Mouse (Mus musculus): ENCODE data around the gene Depdc7. TPM values are rescaled to one million over a fixed set of nuclear protein-coding genes. Genes with fewer than 3 reads are reported as not detected.

Gene Depdc7
- polyA plus RNA-seq, 1 experiment from 2014 or later, result 4.7 TPM

DNA sequence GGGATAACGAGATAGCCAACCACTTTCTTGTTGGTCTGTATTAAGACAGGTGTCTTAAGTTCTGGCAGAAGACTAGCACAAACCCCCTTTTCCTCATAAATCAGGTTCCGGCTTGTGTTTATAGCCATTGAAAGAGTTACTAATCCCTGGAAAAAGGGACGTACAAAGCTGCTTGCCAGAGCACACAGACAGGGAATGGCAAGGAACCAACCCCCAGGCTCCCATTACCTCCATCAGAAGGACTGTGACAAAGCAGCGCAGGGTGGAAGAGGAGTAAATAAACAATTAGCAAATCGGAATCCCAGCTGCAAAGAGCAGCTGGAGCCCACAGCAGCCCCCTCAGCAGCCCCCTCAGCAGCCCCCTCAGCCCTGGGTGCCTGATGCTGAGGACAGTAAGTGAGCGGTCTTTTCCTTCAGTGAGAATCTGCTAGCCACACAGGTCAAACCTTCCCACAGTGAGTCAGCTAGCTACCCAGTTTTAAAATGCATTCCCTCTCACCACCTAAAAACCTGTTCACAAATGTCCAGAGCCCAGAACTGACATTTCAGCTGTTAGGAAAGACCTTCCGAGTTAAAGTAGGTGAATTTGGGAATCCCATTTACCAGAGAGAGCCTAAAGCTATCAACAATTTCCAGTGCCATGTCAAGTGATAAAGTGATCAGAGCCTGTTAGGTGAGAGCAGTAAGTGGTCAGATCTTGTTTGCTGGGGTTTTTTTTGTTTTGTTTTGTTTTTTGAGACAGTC lies 1.5 kb downstream of the Depdc7 start:
- Histone ChIP-seq H3K4me1 (replicated peaks) (peaks cover 17% of the 10 kb centered on the region; the same call in 1 of the 2 replicates), H3K27ac (no peak overlapping the region), H3K4me3 (no peak overlapping the region), H3K4me2 (no peak overlapping the region), H3K9me3 (replicated peaks) (no peaks in the 10 kb centered on the region), H3K27me3 (0 out of 2 replicates have a peak, but pooled peaks cover 3% of the 10 kb centered on the region), H3K9ac (no peak overlapping the region), H3K36me3 (no peaks in the 10 kb centered on the region)
- no peak for ATAC-seq (replicated peaks; ENCODE audit: insufficient number of reproducible peaks, insufficient read depth, low FRiP score, low read depth)
- 60% methylated on average over 7 of the region's 7 CpGs for WGBS

DNA sequence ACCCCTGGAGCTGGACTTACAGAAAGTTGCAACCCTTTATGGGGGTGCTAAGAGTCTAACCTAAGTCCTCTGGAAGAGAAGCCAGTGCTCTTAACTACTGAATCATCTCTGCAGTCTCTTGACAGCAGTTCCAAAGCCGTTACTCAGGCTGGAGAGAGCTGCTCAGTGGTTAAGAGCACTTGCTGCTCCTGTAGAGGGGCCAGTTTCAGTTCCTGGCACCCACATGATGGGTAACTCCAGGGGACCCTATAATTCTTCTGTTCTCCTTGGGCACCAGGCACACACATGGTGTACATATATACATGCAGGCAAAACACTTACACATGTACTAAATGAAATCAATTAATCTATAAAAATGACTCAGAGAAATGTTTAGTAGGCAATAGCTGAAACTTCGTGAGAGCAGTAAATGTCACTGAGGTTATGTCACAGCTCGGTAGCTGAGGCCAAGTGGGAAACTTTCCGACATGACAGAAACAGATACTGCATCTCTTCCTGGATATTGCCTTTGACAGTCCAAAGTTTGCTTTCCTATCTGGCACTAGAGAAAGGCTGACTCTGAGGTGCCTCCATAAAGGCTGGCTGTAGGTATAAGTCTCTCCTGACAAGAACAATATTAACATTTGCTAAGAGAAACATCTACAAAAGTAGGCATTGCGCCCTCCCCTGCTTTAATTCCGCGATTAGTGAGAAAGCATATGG lies 2.3 kb downstream of the Depdc7 start:
- 0 out of 2 replicates have a peak, but pooled peaks cover 3% of the 10 kb centered on the region for H3K27me3 ChIP-seq
- H3K36me3 ChIP-seq, result no peaks in the 10 kb centered on the region
- no peaks in the 10 kb centered on the region for H3K9me3 ChIP-seq (replicated peaks)
- no peak overlapping the region for H3K4me2 ChIP-seq
- H3K4me3 ChIP-seq, result no peak overlapping the region
- no peak for ATAC-seq (replicated peaks; ENCODE audit: insufficient number of reproducible peaks, insufficient read depth, low FRiP score, low read depth)
- H3K27ac ChIP-seq, result no peak overlapping the region
- 64% methylated on average over 7 of the region's 7 CpGs for WGBS
- H3K4me1 ChIP-seq (replicated peaks), result peaks cover 17% of the 10 kb centered on the region; the same call in 1 of the 2 replicates
- no peak overlapping the region for H3K9ac ChIP-seq

DNA sequence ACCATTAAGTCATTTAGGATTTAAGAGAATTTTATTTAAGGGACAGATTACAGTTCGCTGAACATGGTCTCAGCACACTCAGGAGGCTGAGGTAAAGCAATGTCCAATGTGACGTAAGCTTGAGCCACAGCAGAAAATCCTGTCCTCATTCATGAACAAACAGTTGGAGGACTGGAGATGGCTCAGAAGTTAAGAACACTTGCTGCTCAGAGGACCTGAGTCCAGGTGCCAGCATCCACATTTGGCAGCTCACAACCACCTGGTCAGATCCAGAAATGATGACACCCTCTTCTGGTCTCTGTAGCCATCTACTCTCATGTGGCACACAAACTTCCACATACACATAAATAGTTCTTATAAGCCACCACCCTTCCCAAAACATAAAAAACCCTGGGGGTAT lies 3.0 kb downstream of the Depdc7 start:
- Histone ChIP-seq H3K4me3 (no peak overlapping the region), H3K27ac (no peak overlapping the region), H3K27me3 (0 out of 2 replicates have a peak, but pooled peaks cover 3% of the 10 kb centered on the region), H3K4me1 (replicated peaks) (peaks cover 17% of the 10 kb centered on the region; the same call in 1 of the 2 replicates), H3K9me3 (replicated peaks) (no peaks in the 10 kb centered on the region), H3K36me3 (no peaks in the 10 kb centered on the region), H3K4me2 (no peak overlapping the region), H3K9ac (no peak overlapping the region)
- WGBS, result 89% methylated on average over 2 of the region's 2 CpGs
- ATAC-seq (replicated peaks; ENCODE audit: insufficient number of reproducible peaks, insufficient read depth, low FRiP score, low read depth), result no peak

DNA sequence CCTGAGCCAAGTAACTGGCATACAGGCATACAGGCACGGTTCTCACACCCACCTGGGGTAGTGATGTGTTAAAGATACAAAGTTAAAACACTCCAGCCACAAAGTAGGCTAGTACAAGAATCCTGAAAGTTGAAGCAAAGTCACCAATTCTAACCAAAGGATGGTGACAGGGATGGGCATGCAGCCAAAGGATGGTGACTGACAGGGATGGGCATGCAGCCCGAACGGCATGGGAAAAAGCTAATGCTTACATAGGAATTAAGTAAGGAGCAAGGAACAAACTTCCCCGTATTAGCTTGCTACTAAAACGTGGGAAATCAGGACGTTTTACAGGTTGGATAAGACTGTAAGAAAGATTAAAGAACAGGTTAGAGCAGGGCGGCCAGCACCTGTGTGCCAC lies 6.4 kb downstream of the Depdc7 start:
- Histone ChIP-seq H3K4me3 (no peak overlapping the region), H3K36me3 (no peaks in the 10 kb centered on the region), H3K9me3 (replicated peaks) (no peaks in the 10 kb centered on the region), H3K9ac (no peak overlapping the region), H3K4me2 (no peak overlapping the region), H3K27me3 (0 out of 2 replicates have a peak, but pooled peaks cover 2% of the 10 kb centered on the region), H3K27ac (no peak overlapping the region), H3K4me1 (replicated peaks) (0 out of 2 replicates have a peak, but pooled peaks cover 2% of the 10 kb centered on the region)
- no peak for ATAC-seq (replicated peaks; ENCODE audit: insufficient number of reproducible peaks, insufficient read depth, low FRiP score, low read depth)
- WGBS, result 64% methylated on average over 7 of the region's 7 CpGs

DNA sequence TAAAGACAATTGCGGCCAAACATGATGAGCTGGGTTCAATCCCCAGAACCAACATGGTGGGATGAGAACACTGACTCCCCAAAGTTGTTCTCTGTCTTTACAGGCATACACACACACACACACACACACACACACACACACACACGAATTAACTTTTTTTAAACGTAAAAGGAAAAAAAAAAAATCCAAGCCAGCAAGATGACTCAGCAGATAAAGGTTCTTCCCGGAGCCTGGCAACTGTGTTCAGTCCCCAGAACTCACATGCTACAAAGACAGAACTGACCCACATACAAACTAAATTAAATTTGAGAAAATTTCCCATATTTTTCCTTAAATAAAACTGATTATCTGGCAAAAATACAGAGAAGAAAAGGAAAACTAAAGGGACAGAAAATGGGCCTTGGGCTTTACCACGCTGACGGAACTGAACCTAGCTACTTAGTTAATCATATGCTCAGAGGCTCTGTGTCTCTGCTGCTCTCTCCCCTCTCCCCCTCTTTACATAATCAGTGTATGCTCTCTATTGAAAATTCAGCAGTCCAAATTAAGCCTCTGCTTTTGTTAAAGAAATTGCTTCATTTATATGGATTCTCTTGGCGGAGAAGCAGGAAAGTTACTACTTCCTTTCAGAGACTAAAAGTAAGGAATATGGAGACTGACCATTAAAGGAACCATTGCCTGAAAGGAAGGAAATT lies 10.0 kb downstream of the Depdc7 start:
- WGBS, result 69% methylated on average over 7 of the region's 7 CpGs
- no peak for ATAC-seq (replicated peaks; ENCODE audit: insufficient number of reproducible peaks, insufficient read depth, low FRiP score, low read depth)
- Histone ChIP-seq H3K4me1 (replicated peaks) (no peaks in the 10 kb centered on the region), H3K4me3 (no peak overlapping the region), H3K9ac (no peak overlapping the region), H3K4me2 (no peak overlapping the region), H3K27ac (no peak overlapping the region), H3K36me3 (no peaks in the 10 kb centered on the region), H3K9me3 (replicated peaks) (no peaks in the 10 kb centered on the region), H3K27me3 (no peaks in the 10 kb centered on the region)

DNA sequence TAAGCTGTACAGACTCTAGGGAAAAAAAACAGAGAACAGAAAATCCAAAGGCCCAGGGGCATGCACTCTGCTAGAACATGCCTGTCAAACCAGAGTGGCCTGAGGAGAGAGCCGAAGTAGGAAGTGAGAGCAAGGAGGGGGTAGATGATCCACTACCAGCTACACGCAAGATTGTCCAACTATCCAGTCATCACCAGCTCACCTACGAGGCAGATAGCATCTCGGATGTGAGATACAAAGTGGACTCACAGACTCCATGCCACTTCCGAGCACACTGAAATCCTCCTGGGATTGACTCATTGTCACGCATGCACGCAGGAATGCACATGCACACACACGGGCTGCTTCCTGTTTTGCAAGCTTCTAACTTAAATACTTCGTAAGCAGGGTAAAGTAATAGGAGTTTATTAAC lies 10.6 kb downstream of the Depdc7 start:
- Histone ChIP-seq H3K27ac (no peak overlapping the region), H3K36me3 (no peaks in the 10 kb centered on the region), H3K9ac (no peak overlapping the region), H3K4me2 (no peak overlapping the region), H3K4me1 (replicated peaks) (no peaks in the 10 kb centered on the region), H3K4me3 (no peak overlapping the region), H3K9me3 (replicated peaks) (no peaks in the 10 kb centered on the region), H3K27me3 (no peaks in the 10 kb centered on the region)
- ATAC-seq (replicated peaks; ENCODE audit: insufficient number of reproducible peaks, insufficient read depth, low FRiP score, low read depth), result no peak
- 72% methylated on average over 9 of the region's 9 CpGs for WGBS

DNA sequence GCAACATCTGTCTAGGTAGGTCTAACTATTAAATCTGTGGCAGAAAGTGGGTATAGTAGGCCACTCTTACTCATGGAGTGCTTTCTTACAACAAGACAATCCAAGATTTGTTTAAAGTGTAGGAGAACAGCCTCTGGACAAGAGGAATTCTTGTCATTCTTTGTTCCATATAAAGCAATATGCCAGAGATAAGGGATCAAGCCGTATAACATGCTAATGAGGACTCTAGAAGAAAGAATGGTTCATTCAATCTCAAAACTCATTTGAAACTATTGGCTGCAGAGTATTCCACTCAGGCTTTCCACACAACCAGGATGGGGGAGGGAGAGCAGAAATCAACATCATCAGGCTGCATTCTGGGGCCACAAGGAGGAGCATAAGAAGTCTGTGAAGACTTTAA lies 15.3 kb downstream of the Depdc7 start:
- no peaks in the 10 kb centered on the region for H3K27me3 ChIP-seq
- H3K4me3 ChIP-seq, result no peak overlapping the region
- 44% methylated on average over 1 of the region's 1 CpGs for WGBS
- no peaks in the 10 kb centered on the region for H3K36me3 ChIP-seq
- ATAC-seq (replicated peaks; ENCODE audit: insufficient number of reproducible peaks, insufficient read depth, low FRiP score, low read depth), result no peak
- H3K4me2 ChIP-seq, result no peak overlapping the region
- no peak overlapping the region for H3K9ac ChIP-seq
- no peaks in the 10 kb centered on the region for H3K4me1 ChIP-seq (replicated peaks)
- no peak overlapping the region for H3K27ac ChIP-seq
- H3K9me3 ChIP-seq (replicated peaks), result no peaks in the 10 kb centered on the region

DNA sequence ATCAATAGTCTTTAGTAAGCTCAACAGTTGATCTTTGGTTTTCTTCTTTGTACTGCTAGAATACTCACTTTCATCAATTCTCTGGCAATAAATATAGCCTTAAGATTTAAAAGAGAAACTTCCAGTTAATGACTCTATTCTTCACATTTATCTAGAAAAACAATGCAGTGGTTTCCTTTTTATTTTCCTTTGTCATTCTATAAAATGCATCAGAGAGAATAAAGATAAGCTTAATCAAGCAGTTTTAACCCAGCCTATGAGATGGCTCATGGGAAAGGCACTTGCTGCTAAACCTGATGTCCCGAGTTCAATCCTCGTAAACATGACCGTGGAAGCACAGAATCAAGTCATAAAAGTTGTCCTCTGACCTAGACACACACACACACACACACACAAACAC lies 20.7 kb downstream of the Depdc7 start:
- WGBS, result 87% methylated on average over 3 of the region's 3 CpGs
- Histone ChIP-seq H3K4me2 (no peak overlapping the region), H3K36me3 (no peaks in the 10 kb centered on the region), H3K4me1 (replicated peaks) (no peaks in the 10 kb centered on the region), H3K4me3 (no peak overlapping the region), H3K9me3 (replicated peaks) (no peaks in the 10 kb centered on the region), H3K27me3 (no peaks in the 10 kb centered on the region), H3K9ac (no peak overlapping the region), H3K27ac (no peak overlapping the region)
- no peak for ATAC-seq (replicated peaks; ENCODE audit: insufficient number of reproducible peaks, insufficient read depth, low FRiP score, low read depth)

DNA sequence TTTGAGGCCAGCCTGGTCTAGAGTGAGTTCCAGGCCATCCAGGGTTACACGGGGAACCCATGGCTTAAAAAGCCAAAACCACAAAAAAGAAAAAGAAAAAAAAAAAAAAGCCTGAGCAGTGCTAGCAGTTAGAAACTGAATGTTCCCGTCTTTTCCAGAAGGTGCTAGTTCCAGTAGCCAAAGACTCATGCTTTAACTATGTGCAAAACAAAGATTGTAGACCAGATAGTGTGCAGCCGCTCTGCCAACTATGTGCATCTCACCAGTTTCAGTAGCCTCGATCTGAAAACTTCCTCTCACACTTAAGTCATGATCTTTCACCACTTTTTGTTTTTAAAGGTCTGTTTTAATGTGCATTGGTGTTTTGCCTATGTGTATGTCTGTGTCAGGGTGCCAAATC lies 24.9 kb downstream of the Depdc7 start:
- Histone ChIP-seq H3K36me3 (no peaks in the 10 kb centered on the region), H3K4me3 (no peak overlapping the region), H3K27me3 (peaks cover 3% of the 10 kb centered on the region; the same call in 1 of the 2 replicates), H3K9ac (no peak overlapping the region), H3K9me3 (replicated peaks) (no peaks in the 10 kb centered on the region), H3K4me1 (replicated peaks) (no peaks in the 10 kb centered on the region), H3K27ac (no peak overlapping the region), H3K4me2 (no peak overlapping the region)
- ATAC-seq (replicated peaks; ENCODE audit: insufficient number of reproducible peaks, insufficient read depth, low FRiP score, low read depth), result no peak
- 73% methylated on average over 4 of the region's 4 CpGs for whole genome bisulfite sequencing

DNA sequence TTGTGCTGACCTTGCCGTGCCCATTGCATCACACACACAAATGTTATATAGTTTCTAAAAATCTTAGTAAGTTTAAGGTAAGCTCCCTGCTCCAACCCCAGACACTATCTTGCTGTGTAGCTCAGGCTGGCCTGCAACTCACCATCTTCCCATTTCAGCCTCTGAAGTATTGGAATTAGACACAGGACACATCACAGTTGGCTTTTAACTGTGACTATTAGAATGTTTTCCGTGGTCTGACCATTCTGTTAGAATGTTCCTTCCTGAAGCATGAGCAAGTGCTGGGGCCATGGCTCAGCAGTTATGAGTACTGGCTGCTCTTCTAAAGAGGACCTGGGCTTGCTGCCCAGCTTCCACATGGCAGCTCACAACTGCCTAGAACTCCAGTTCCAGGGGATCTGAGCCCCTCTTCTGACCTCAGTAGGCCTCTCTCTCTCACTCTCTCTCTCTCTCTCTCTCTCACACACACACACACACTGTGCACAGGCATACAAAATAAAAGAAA lies 25.4 kb downstream of the Depdc7 start:
- WGBS, result 82% methylated on average over 2 of the region's 2 CpGs
- Histone ChIP-seq H3K4me2 (no peak overlapping the region), H3K4me1 (replicated peaks) (no peaks in the 10 kb centered on the region), H3K27ac (no peak overlapping the region), H3K9me3 (replicated peaks) (no peaks in the 10 kb centered on the region), H3K27me3 (peaks cover 3% of the 10 kb centered on the region; the same call in 1 of the 2 replicates), H3K4me3 (no peak overlapping the region), H3K36me3 (no peaks in the 10 kb centered on the region), H3K9ac (no peak overlapping the region)
- ATAC-seq (replicated peaks; ENCODE audit: insufficient number of reproducible peaks, insufficient read depth, low FRiP score, low read depth), result no peak

DNA sequence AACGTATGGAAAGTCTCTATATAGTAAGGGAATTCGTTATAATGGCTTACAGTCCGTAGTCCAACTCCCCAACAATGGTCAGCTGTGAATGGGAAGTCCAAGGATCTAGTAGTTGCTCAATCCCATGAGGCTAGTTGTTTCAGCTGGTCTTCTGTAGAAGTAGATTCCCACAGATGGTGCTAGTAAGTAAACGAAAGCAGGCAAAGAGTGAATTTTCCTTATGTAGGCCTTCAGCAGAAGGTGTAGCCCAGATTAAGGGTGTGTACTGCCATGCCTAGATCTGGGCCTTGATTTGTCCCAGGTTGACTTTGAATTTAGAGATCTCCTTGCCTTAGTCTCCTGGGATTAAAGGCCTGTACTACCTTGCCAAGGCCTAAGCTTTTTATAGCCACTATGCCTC lies 26.4 kb downstream of the Depdc7 start, which contains the start of gene Pin1rt1:
TSS of gene Pin1rt1 (minus strand) at position 101 of the 400 bp plus-strand sequence.
- Histone ChIP-seq H3K9ac (no peak within 1 kb of the TSS), H3K9me3 (replicated peaks) (no peaks in the 10 kb centered on the region), H3K4me1 (replicated peaks) (0 out of 2 replicates have a peak, but pooled peaks cover 1% of the 10 kb centered on the region), H3K27me3 (peaks cover 3% of the 10 kb centered on the region; the same call in 1 of the 2 replicates), H3K36me3 (no peaks in the 10 kb centered on the region), H3K4me2 (no peak within 1 kb of the TSS), H3K4me3 (no peak within 1 kb of the TSS), H3K27ac (no peak within 1 kb of the TSS)
- ATAC-seq (replicated peaks; ENCODE audit: insufficient number of reproducible peaks, insufficient read depth, low FRiP score, low read depth), result no peak
- 89% methylated on average over 4 of the region's 4 CpGs for WGBS
